Mouse (Mus musculus): ENCODE results near the gene Cfdp1. TPM values are rescaled to one million over a fixed set of nuclear protein-coding genes. Genes with fewer than 3 reads are reported as not detected.
"Not testable (repeated sequence)": the region's sequence is repeated elsewhere in the genome, so short reads cannot be mapped to it uniquely, and the experiment has no call there.

Cfdp1 gene
- polyA plus RNA-seq, 1 experiment: 58.5 TPM

DNA sequence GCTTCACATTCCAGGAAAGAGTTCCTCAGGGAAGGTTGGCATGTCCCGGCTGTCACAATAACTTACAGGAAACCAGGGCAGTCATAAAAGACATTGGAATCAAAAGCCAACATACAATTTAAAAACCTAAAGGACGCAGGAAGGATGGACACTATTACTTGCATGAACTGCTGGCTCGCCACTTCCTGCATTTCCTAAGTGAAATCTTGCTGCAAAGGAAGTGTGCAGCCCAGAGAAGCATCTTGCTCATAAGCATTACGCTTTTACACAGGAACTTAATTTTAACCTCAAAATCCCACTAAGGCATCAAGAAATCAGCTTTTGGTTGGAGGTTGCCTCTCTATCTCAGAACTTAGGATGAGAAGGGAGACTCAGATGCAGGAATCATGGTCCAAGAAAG is 9.2 kb upstream of the Cfdp1 start:
- no peak for DNase-seq (ENCODE audit: low spot score)

DNA sequence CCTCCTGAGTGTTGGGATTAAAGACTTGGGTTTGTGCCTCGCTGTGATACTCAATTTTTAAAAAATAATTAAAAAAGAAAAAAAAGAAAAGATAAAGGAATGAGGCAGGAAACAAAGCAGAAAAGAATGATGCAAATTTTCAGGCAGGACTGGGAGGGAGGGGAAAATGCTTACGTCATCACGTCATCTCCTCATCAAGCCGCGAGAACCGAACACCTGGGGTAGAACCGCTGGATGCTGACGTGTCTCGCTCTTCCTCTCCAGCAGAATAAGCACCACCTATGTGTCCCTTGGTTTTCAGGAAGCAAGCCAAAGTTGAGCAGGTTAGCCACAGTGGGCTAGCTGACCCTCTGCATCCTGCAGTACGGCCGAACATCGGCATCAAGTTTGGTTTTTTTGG is 1.9 kb upstream of the Cfdp1 start:
- DNase-seq (ENCODE audit: low spot score): no peak

- DNase-seq (ENCODE audit: low spot score): not testable (repeated sequence)
These were observed 872 bp downstream of the Cfdp1 start for GRCm38 (mm10) chr8:111853219-111853618.

DNA sequence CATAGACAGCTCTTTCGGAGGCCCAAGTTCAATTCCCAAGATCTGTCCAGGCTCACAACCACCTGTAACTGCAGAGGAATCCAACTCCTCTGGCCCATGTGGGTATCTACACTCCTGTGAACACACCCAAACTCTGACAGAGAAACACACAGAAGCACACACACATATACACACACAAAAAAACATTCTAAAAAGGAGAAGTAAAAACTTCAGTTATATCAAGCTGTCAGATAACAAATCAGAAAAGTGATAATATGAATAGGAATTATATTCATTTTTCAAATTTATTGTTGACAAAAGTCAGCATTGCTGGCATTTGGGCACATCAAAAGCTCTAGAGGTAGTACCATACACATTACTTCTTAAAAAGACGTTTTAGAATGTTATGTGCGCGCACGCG is 7.3 kb downstream of the Cfdp1 start:
- DNase-seq (ENCODE audit: low spot score): no peak

GRCm38 (mm10) chr8:111835540-111835939 is 18.6 kb downstream of the Cfdp1 start:
- no peak for DNase-seq (ENCODE audit: low spot score)

GRCm38 (mm10) chr8:111834011-111834410 is 20.1 kb downstream of the Cfdp1 start:
- DNase-seq (ENCODE audit: low spot score): no peak

GRCm38 (mm10) chr8:111832983-111833382 is 21.1 kb downstream of the Cfdp1 start:
- no peak for DNase-seq (ENCODE audit: low spot score)

- DNase-seq (ENCODE audit: low spot score): no peak
These were observed 22.1 kb downstream of the Cfdp1 start for GRCm38 (mm10) chr8:111831996-111832395.

DNA sequence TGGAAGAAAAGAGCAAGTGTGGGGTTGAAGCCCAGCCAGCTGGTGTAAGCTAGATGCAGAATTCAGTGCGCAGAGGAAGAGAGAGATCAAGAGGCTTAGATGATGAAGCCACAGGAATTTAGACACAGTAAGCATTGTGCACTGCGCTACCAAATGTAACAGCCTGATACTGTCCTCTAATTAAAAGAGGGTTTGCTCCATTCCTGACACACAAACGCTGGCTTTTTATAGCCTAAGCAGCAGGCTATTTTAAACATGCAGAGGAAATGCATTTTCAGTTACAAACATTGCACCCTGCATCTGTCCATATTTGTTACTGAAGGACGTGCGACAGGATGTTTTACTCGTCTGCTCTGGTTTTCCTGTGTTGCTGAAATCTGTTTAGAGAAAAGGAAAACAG is 25.5 kb downstream of the Cfdp1 start:
- no peak for DNase-seq (ENCODE audit: low spot score)

DNA sequence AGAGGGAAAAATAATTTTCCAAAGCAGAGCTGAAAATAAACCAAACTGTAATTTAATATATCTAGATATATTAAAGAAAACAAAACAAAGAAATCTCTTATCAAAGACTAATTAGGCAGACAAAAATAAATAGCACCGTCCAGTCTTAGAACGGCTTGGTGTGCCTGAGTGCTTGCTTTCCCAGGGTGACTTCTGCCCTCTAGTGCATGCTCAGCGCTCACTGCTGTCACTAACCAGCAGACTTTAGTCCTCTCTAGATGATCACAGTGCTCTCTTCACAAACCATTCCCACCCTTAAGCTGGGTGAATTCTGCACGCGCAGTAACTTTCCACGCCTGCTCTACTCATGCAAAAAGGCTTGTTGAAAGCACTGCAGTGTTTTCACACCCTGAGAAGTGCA is 28.9 kb downstream of the Cfdp1 start:
- DNase-seq (ENCODE audit: low spot score): no peak

DNA sequence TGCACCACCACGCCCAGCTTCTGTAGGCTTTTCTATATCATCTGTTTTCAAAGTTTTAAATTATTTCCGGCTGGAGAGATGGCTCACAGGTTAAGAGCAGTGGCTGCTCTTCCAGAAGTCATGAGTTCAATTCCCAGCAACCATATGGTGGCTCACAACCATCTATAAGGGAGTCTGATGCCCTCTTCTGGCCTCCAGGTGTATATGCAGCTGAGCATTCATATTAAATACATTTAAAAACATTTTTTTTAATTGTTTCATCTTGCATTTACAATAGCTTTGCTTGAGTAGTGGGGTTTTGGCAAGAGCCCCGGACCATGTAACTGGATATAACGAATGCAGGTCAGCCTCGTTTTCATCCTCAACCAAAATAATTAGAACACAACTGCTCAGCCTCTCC is 29.8 kb downstream of the Cfdp1 start:
- no peak for DNase-seq (ENCODE audit: low spot score)

DNA sequence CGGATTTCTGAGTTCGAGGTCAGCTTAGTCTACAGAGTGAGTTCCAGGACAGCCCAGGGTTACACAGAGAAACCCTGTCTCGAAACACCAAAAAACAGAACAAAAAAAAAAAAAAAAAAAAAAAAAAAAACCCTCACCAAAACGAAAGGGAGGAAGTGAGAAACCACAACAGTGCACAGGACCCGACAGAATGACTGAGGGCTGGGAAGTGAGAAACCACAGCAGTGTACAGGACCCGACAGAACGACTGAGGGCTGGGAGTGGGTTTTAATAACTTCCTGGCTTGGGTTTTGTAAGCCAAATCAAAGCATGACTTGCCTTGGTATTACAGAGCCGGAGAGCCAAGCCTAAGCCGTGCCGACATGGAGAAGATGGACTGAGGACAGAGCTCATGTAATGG is 32.9 kb downstream of the Cfdp1 start:
- DNase-seq (ENCODE audit: low spot score): no peak

DNA sequence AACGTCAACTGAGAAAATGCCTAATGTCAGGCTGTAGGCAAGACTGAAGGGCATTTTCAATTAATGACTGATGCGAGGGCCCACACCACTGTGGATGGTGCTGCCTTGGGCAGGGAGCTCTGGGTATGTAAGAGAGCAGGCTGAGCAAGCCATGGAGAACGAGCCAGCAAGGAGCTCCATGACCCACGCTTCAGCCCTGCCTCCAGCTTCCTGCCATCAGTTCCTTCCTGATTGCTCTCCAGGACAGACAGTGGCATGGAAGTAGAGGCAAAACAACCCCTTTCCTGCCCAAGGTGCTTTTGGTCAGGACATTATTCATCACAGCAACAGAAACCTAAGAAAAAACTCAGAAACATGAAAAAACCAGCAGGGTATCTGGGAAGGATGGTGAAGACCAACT is 33.4 kb downstream of the Cfdp1 start:
- no peak for DNase-seq (ENCODE audit: low spot score)

DNA sequence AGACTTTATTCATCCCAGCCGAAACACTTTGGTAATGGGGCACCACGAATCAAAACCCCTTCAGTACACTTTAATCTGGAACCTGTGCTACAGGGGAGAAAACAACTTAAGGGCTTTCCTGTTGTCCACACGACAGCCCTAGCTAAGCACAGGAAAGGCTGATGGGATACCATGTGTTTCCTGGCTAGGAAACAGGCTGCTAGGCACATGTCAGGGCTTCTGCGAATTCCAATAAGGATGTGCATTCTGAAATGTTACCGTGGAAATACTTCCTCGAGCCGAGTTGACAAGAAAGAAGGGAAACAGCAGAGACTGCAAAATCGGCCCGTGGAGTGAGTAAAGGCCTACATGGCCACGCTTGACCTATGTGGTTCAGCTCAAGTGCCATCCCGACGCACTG is 34.1 kb downstream of the Cfdp1 start:
- no peak for DNase-seq (ENCODE audit: low spot score)

GRCm38 (mm10) chr8:111818556-111818955 is 35.5 kb downstream of the Cfdp1 start:
- DNase-seq (ENCODE audit: low spot score): no peak

- DNase-seq (ENCODE audit: low spot score): no peak
These were observed 39.0 kb downstream of the Cfdp1 start for GRCm38 (mm10) chr8:111815078-111815477.

- DNase-seq (ENCODE audit: low spot score): no peak
These were observed 40.3 kb downstream of the Cfdp1 start for GRCm38 (mm10) chr8:111813818-111814217.

- DNase-seq (ENCODE audit: low spot score): no peak
These were observed 41.3 kb downstream of the Cfdp1 start for GRCm38 (mm10) chr8:111812835-111813234.

DNA sequence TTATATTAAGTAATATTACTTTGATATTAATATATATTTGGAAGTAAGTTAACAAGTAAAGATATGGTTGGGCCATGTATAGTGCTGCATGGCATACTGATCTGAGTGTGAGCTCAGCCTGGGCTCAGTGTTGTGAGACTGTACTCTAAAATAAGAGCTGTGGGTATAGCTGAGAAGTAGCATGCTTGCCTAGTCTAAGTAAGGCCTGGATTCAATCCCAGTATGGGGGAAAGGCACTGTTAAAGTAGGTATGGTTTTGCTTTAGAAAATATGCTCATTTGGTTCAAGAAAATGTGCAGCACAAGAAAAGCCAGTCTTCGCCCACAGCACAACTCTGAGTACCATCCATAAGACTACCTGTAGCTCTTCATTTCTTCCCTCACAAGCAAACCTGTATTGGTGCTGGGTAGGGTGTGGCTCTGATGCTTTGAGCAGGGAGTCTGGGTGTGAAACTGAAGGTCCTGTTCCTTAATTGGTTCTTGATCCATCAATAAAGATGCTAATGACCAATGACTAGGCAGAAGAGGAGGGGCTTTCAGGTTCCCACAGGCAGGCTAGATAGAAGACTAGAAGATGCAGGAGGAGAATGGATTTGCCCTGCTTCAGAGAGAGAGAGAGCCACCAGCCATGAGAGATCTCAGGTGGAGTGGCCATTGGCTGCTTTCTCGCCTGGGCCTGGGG is 43.3 kb downstream of the Cfdp1 start:
- no peak for DNase-seq (ENCODE audit: low spot score)

- DNase-seq (ENCODE audit: low spot score): no peak
These were observed 45.0 kb downstream of the Cfdp1 start for GRCm38 (mm10) chr8:111808891-111809622.

GRCm38 (mm10) chr8:111808006-111808405 is 46.1 kb downstream of the Cfdp1 start:
- DNase-seq (ENCODE audit: low spot score): no peak

DNA sequence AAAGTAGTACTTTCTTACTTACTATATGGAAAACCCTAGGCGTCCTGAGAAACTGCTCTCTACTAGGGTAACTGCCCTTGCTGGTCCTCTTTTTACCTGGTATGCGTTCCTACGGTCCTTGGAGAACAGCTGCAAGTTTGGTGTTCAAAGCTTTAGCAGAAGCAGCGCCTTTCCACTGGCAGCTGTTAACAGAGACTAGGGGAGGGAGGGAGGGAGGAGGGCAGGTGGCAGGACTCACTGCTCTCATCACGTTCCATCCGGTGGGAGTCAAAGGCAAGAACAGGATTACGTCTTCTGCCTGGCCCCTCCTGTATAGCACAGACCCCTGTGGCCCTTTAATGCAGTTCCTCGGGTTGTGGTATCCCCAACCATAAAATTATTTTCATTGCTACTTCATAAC is 50.7 kb downstream of the Cfdp1 start:
- DNase-seq (ENCODE audit: low spot score): no peak

- DNase-seq (ENCODE audit: low spot score): no peak
These were observed 51.8 kb downstream of the Cfdp1 start for GRCm38 (mm10) chr8:111802256-111802655.

DNA sequence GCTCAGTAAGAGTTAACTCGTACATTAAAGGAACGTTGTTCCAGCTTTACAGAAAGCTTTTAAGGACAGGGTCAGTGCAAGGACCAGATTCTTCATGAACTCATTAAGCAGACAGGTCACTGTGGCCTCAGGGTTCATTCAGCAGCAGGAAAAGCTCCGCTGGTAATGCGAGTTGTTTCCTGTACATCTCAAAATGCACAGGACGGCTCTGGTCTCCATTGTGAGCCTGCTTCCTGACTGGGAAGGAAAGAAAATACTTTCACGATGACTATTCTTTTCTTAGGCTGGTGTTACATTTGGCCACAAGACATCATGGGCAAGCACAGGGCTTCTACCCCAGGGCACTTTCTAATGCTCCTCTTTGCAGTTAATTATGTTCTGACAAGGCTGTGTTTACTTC is 52.6 kb downstream of the Cfdp1 start:
- DNase-seq (ENCODE audit: low spot score): no peak

Data from urinary bladder, adult 2 months (tissue).